Mouse (Mus musculus): ENCODE measurements around the gene Specc1.

GRCm38 (mm10) chr11:62184900-62185299, 228.3 kb downstream of the Specc1 start:
- TF ChIP-seq POLR2A (IDR thresholded peaks at IDR 0.05; ENCODE audit: borderline replicate concordance, insufficient read depth, low read length) (no peak), CTCF (IDR thresholded peaks at IDR 0.05; ENCODE audit: borderline replicate concordance, insufficient read depth, low read depth, low read length) (no peak)
